Mouse (Mus musculus) E14TG2a.4 (cell line): ENCODE measurements around the gene 2410004P03Rik.

Experiments used
- H3K27me3 ChIP-seq: 2 replicates; pipeline ENCODE4 v1.6.1; 2014; ENCODE audit warnings: low read length, control low read depth; ENCODE audit not compliant: insufficient read depth
- H3K36me3 ChIP-seq: 2 replicates; pipeline ENCODE4 v1.6.1; 2014; ENCODE audit warnings: low read length, control low read depth; ENCODE audit not compliant: insufficient read depth
- H3K4me1 ChIP-seq: replicated peaks from 2 replicates; pipeline ENCODE4 v1.6.1; 2014; ENCODE audit warnings: low read depth, low read length, control low read depth
- H3K4me3 ChIP-seq: replicated peaks from 2 replicates; pipeline ENCODE4 v1.5.1; 2014; ENCODE audit warnings: mild to moderate bottlenecking, low read length
- H3K9me3 ChIP-seq: 2 replicates; pipeline ENCODE4 v1.6.1; 2014; ENCODE audit warnings: low read length, control low read depth
- CTCF ChIP-seq: conservative IDR thresholded peaks from 2 replicates; pipeline ENCODE4 v1.5.1; 2014; ENCODE audit warnings: low read length
- NANOG ChIP-seq: IDR thresholded peaks from 2 replicates; pipeline ENCODE4 v1.6.1; 2014; ENCODE audit warnings: borderline replicate concordance, low read length, mixed read lengths
- POU5F1 ChIP-seq: IDR thresholded peaks from 2 replicates; pipeline ENCODE4 v1.6.1; 2014; ENCODE audit warnings: low read length, borderline replicate concordance

The 2410004P03Rik gene

DNA sequence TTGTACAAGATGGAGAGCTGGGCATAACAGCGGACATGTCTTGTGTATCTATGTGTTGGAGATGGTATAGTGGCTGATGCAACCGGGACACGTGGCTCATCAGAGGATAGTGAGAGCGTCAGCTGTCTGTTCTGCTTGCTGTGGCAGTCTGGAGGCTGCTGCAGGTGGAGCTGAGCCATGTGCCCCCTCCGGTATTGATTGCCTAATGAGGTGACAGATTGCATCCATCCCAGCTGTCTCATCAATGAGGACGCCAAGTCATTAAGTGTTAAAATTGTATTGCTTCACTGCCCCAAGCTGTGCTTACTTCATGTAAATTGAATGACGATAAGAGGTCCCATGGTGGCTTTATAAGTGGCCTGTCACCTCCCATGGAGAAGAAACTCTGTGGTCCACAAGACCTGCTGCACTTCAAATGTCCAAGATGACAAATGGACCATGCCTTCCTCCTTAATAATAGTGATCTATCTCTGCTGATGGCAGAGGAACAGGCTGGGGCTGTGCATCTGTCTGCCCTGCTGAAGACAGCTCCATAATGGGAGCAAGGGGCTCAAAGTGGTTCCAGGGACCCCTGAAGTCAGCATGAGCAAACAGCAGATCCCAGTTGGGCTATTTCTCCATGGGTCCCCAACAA, 37.6 kb upstream of the 2410004P03Rik start:
- H3K36me3 ChIP-seq: no peaks in the 10 kb centered on the region
- peaks cover 13% of the 10 kb centered on the region; the same call in 1 of the 2 replicates for H3K27me3 ChIP-seq
- TF ChIP-seq POU5F1 (no peak), CTCF (no peak), NANOG (no peak)

GRCm38 (mm10) chr12:17043311-17043710, 31.8 kb upstream of the 2410004P03Rik start:
- 0 out of 2 replicates have a peak, but pooled peaks cover 6% of the 10 kb centered on the region for H3K27me3 ChIP-seq
- H3K4me3 ChIP-seq: no peak overlapping the region; the same call in 1 of the 2 replicates
- no peaks in the 10 kb centered on the region for H3K36me3 ChIP-seq
- TF ChIP-seq NANOG (no peak), POU5F1 (no peak), CTCF (no peak)
- H3K4me1 ChIP-seq: peaks cover 23% of the 10 kb centered on the region
- H3K9me3 ChIP-seq: no peaks in the 10 kb centered on the region

More for the DNA sequence above, 37.6 kb upstream of the 2410004P03Rik start:
- Histone ChIP-seq H3K9me3 (no peaks in the 10 kb centered on the region), H3K4me3 (no peak overlapping the region), H3K4me1 (peaks cover 5% of the 10 kb centered on the region; the same call in 1 of the 2 replicates)

DNA sequence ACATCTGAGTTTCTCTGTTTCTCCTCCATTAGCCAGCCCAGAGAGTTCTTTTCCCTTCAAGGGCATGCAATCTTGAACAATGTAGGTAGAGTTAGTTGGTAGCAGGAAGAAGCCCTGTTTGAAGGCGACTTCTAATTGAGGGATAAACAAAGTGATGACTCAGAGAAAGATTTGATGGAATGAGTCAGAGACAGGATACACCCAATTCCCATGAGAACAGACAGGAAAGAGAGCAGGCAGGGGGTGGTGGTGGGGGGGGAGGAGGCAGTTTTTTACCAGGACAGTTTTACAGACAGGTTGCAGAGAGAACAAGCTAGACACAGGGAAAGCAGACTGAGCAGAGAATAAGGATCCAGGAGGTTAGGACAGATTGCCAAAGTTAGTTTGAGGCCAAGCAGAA, 29.0 kb upstream of the 2410004P03Rik start:
- Histone ChIP-seq H3K4me1 (peaks cover 35% of the 10 kb centered on the region), H3K4me3 (no peak overlapping the region), H3K27me3 (no peaks in the 10 kb centered on the region), H3K36me3 (no peaks in the 10 kb centered on the region), H3K9me3 (no peaks in the 10 kb centered on the region)
- TF ChIP-seq CTCF (no peak), NANOG (no peak), POU5F1 (no peak)

- Histone ChIP-seq H3K36me3 (no peaks in the 10 kb centered on the region), H3K4me1 (peaks cover 44% of the 10 kb centered on the region), H3K4me3 (no peak overlapping the region), H3K27me3 (no peaks in the 10 kb centered on the region), H3K9me3 (no peaks in the 10 kb centered on the region)
- TF ChIP-seq NANOG (no peak), POU5F1 (no peak), CTCF (no peak)
Observed at GRCm38 (mm10) chr12:17039415-17039814, 27.9 kb upstream of the 2410004P03Rik start.

DNA sequence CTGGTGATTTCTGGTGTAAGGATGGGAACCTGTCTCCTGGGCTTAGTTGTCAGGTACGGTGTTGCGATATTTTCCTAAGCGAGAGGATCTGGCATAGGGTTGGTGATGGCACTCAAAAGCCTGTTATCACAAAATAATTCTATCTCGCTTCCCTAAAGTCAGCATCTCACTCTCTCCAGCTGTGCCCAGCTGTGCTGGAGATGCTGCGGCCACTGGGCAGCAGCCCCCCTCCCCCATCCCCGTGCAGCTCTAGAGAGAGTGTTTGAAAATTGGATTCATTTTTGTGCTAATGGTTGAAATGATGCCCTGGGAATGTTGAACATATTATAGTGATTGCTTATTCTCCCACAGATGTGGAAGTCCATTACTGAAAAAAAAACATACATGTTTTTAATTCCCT, 26.7 kb upstream of the 2410004P03Rik start:
- Histone ChIP-seq H3K36me3 (no peaks in the 10 kb centered on the region), H3K4me3 (no peak overlapping the region), H3K4me1 (peaks cover 42% of the 10 kb centered on the region), H3K9me3 (no peaks in the 10 kb centered on the region), H3K27me3 (no peaks in the 10 kb centered on the region)
- TF ChIP-seq POU5F1 (no peak), NANOG (no peak), CTCF (no peak)

- Histone ChIP-seq H3K4me1 (peaks cover 31% of the 10 kb centered on the region), H3K36me3 (no peaks in the 10 kb centered on the region), H3K9me3 (no peaks in the 10 kb centered on the region), H3K4me3 (no peak overlapping the region), H3K27me3 (no peaks in the 10 kb centered on the region)
- no peak for TF ChIP-seq CTCF
- TF ChIP-seq POU5F1: no peak
- no peak for TF ChIP-seq NANOG
Observed at GRCm38 (mm10) chr12:17037053-17037610, 25.6 kb upstream of the 2410004P03Rik start.

- Histone ChIP-seq H3K4me1 (peaks cover 31% of the 10 kb centered on the region), H3K36me3 (no peaks in the 10 kb centered on the region)
- TF ChIP-seq CTCF (no peak), NANOG (no peak), POU5F1 (no peak)
Observed at GRCm38 (mm10) chr12:17036532-17036931, 25.0 kb upstream of the 2410004P03Rik start.

DNA sequence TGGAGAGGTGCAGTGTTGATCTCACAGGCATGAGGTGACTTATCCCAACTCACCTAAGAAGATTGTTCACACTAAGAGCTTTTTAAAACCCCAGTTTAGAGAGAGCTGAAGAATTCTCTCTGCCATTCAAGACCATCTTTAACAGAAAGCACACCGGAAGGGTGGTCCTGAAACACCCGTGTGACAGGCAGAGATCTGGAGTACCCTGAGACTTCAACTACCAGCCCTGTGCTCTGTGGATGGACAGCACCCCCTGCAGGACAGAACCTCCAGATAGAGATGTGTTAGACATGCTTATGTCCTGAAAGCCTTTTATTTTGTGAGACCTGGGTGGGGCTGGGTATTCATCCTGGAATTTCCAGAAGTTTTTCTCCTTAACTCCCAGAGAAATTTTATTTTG, 23.6 kb upstream of the 2410004P03Rik start:
- peak; percentile 77 for TF ChIP-seq CTCF
- no peak for TF ChIP-seq NANOG
- Histone ChIP-seq H3K4me3 (no peak overlapping the region), H3K4me1 (peaks cover 31% of the 10 kb centered on the region), H3K27me3 (no peaks in the 10 kb centered on the region), H3K9me3 (no peaks in the 10 kb centered on the region), H3K36me3 (no peaks in the 10 kb centered on the region)

More at GRCm38 (mm10) chr12:17036532-17036931, 25.0 kb upstream of the 2410004P03Rik start:
- no peak overlapping the region for H3K4me3 ChIP-seq
- H3K27me3 ChIP-seq: no peaks in the 10 kb centered on the region
- H3K9me3 ChIP-seq: no peaks in the 10 kb centered on the region
